Mouse (Mus musculus) kidney, postnatal 0 days (tissue): ENCODE data around the gene Rp9. TPM values are rescaled to one million over a fixed set of nuclear protein-coding genes. Genes with fewer than 3 reads are reported as not detected.
"Not testable (repeated sequence)": the region's sequence is repeated elsewhere in the genome, so short reads cannot be mapped to it uniquely, and the experiment has no call there.

Source experiments
- ATAC-seq: fragments of 200-750 bp; cut with Nextera tagmentation; replicated peaks from 2 replicates; pipeline ENCODE4 v1.8.0; 2017; ENCODE audit warnings: low read depth, moderate number of reproducible peaks, moderate TSS enrichment, moderate library complexity; ENCODE audit not compliant: low FRiP score
- DNase-seq: peaks from one replicate; pipeline ENCODE4 v3.0.0-alpha.2; 2016; ENCODE audit warnings: low spot score
- H3K27ac ChIP-seq: fragments of 300-500 bp; sonication (generic); 2 replicates; pipeline ENCODE4 v1.5.1; 2014; ENCODE audit warnings: mild to moderate bottlenecking
- H3K27me3 ChIP-seq: fragments of 300-500 bp; sonication (generic); 2 replicates; pipeline ENCODE4 v1.6.1; 2014; ENCODE audit warnings: low read length, mixed read lengths; ENCODE audit not compliant: insufficient read depth
- H3K36me3 ChIP-seq: fragments of 300-500 bp; sonication (generic); 2 replicates; pipeline ENCODE4 v1.6.1; 2014; ENCODE audit warnings: low read length, mixed read lengths; ENCODE audit not compliant: insufficient read depth
- H3K4me1 ChIP-seq: fragments of 300-500 bp; sonication (generic); replicated peaks from 2 replicates; pipeline ENCODE4 v1.6.1; 2014; ENCODE audit warnings: antibody characterized with exemption, low read length, mixed read lengths; ENCODE audit not compliant: insufficient read depth
- H3K4me2 ChIP-seq: fragments of 300-500 bp; sonication (generic); 2 replicates; pipeline ENCODE4 v1.6.1; 2014; ENCODE audit warnings: mild to moderate bottlenecking, low read length, moderate library complexity, mixed read lengths
- H3K4me3 ChIP-seq: fragments of 300-500 bp; sonication (generic); replicated peaks from 2 replicates; pipeline ENCODE4 v1.5.1; 2014; ENCODE audit warnings: low read depth, low read length
- H3K9ac ChIP-seq: fragments of 300-500 bp; sonication (generic); 2 replicates; pipeline ENCODE4 v1.6.1; 2014; ENCODE audit warnings: low read depth, low read length
- H3K9me3 ChIP-seq: fragments of 300-500 bp; sonication (generic); replicated peaks from 2 replicates; pipeline ENCODE4 v1.6.1; 2016; ENCODE audit warnings: low read length, inconsistent platforms, mixed read lengths
- CTCF ChIP-seq: IDR thresholded peaks from 2 replicates; pipeline ENCODE4 v1.5.1; 2016; ENCODE audit warnings: antibody characterized with exemption, low read depth, mild to moderate bottlenecking, moderate library complexity
- WGBS: fragments of 180-500 bp; shearing (Covaris S2); extraction: QIAGEN DNeasy Blood & Tissue Kit; methylation state at CpG from one replicate; pipeline ENCODE4 v1.1.7; 2014; 5-methylcytosine and 5-hydroxymethylcytosine counted together
- polyA plus RNA-seq: library from polyadenylated mRNA; unstranded; fragments of >200 nt; fragmentation: Nextera tagmentation; extraction: Ambion mirVana; gene quantifications from 2 replicates; pipeline ENCODE4 v1.2.1, GENCODE M21; 2015

Gene Rp9
- polyA plus RNA-seq, 1 experiment from 2014 or later: 82.6 TPM

DNA sequence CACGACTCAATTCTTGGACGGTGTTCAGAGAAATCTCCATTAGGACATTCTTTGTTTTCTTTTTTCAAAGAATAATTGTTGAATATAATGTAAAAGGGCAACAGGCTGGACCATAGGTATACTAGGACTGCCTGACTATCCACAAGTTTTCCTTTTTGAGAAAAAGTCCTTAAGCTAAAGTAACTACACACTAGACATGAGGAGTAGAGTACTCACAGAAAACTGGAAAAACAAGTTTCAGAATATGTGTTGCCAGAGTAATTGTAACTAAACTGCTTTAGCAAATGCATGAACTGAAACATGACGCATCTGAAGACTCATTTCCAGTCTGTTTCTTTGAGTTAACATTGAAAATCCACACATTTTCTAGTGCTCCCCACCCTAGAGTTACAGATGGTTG lies 64.1 kb downstream of the Rp9 start:
- no peak for DNase-seq
- Histone ChIP-seq H3K27ac (no peak overlapping the region), H3K9me3 (no peaks in the 10 kb centered on the region), H3K27me3 (no peaks in the 10 kb centered on the region), H3K4me1 (no peaks in the 10 kb centered on the region), H3K36me3 (no peaks in the 10 kb centered on the region), H3K4me2 (no peak overlapping the region), H3K4me3 (no peak overlapping the region), H3K9ac (no peak overlapping the region)
- WGBS: 73% methylated on average over 3 of the region's 3 CpGs
- TF ChIP-seq CTCF: no peak
- ATAC-seq: no peak

DNA sequence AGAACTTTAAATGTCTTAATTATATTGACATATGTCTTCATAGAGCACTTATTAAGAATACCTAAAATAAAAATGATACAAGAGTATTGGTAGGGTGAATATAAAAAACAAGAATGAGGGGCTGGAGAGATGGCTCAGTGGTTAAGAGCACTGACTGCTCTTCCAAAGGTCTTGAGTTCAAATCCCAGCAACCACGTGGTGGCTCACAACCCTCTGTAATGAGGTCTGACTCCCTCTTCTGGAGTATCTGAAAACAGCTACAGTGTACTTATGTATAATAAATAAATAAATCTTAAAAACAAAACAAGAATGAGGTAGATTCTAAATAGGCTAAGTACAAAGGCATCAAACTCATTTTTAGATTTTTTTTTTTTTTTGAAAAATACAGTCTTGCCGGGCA lies 66.0 kb downstream of the Rp9 start:
- DNase-seq, H3K36me3 ChIP-seq, H3K9me3 ChIP-seq, H3K4me2 ChIP-seq, ATAC-seq, H3K4me3 ChIP-seq, H3K4me1 ChIP-seq, H3K27ac ChIP-seq, H3K9ac ChIP-seq, H3K27me3 ChIP-seq: not testable (repeated sequence)
- 66% methylated on average over 2 of the region's 2 CpGs for WGBS

DNA sequence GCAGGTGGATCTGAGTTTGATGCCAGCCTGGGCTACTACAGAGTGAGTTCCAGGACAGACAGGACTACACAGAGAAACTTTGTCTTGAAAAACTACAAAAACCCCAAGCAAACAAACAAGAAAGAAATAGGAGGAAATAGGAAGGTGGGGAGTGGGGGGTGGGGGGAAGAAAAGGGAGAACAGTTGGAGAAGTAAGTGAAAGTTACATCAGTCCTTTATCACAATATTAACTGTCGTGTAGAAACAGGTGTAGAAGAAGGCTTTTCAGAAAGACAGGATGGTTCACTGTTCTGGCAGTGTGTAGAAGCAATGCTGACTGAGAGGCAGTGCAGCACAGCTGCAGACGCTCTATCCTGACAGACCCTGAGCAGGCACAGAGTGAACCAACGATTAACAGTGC lies 66.6 kb downstream of the Rp9 start:
- ATAC-seq: no peak
- H3K4me1 ChIP-seq: no peaks in the 10 kb centered on the region
- TF ChIP-seq CTCF: no peak
- 76% methylated on average over 3 of the region's 3 CpGs for WGBS
- no peak overlapping the region for H3K27ac ChIP-seq
- H3K4me2 ChIP-seq: no peak overlapping the region
- no peak for DNase-seq
- no peak overlapping the region for H3K4me3 ChIP-seq
- H3K36me3 ChIP-seq: no peaks in the 10 kb centered on the region
- no peaks in the 10 kb centered on the region for H3K27me3 ChIP-seq
- no peak overlapping the region for H3K9ac ChIP-seq
- H3K9me3 ChIP-seq: no peaks in the 10 kb centered on the region

GRCm38 (mm10) chr9:22402001-22402400 lies 67.5 kb downstream of the Rp9 start:
- no peaks in the 10 kb centered on the region for H3K27me3 ChIP-seq
- H3K4me1 ChIP-seq: no peaks in the 10 kb centered on the region
- no peak for TF ChIP-seq CTCF
- no peaks in the 10 kb centered on the region for H3K36me3 ChIP-seq
- WGBS: 87% methylated on average over 6 of the region's 6 CpGs
- H3K9me3 ChIP-seq: no peaks in the 10 kb centered on the region
- no peak overlapping the region for H3K4me3 ChIP-seq
- DNase-seq: no peak
- H3K4me2 ChIP-seq: no peak overlapping the region
- H3K27ac ChIP-seq: no peak overlapping the region
- H3K9ac ChIP-seq: no peak overlapping the region
- ATAC-seq: no peak

DNA sequence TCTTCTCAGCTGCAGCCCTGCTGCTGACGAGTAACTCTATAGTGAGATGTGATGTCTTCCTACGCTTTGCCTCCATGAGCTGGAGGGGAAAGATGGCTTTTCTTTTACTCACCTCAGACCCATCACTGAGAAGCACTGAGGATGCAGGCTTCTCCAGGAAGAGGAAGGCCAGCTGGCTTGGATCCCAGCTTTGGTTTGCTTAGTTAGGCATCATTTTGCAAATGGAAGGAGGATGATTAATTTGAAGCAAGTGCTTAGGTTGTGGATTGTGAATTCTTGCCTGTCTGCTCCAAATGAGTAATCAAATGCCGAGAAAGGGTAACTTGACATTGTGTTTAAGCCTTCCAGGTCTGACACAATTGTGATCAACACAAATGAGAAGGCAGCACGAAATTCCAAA lies 70.5 kb downstream of the Rp9 start:
- Histone ChIP-seq H3K4me2 (no peak overlapping the region), H3K9me3 (no peaks in the 10 kb centered on the region), H3K4me3 (no peak overlapping the region), H3K27me3 (no peaks in the 10 kb centered on the region), H3K27ac (no peak overlapping the region), H3K36me3 (no peaks in the 10 kb centered on the region), H3K4me1 (no peaks in the 10 kb centered on the region), H3K9ac (no peak overlapping the region)
- DNase-seq (no peak), ATAC-seq (no peak)
- TF ChIP-seq CTCF: no peak
- 62% methylated on average over 4 of the region's 4 CpGs for WGBS

- 88% methylated on average over 2 of the region's 2 CpGs for WGBS
These were observed 74.8 kb downstream of the Rp9 start for GRCm38 (mm10) chr9:22394725-22395124.

GRCm38 (mm10) chr9:22390390-22390789 lies 79.2 kb downstream of the Rp9 start:
- no peak for ATAC-seq
- WGBS: 73% methylated on average over 5 of the region's 5 CpGs
- H3K4me2 ChIP-seq: no peak overlapping the region
- no peaks in the 10 kb centered on the region for H3K9me3 ChIP-seq
- H3K4me1 ChIP-seq: no peaks in the 10 kb centered on the region; the same call in 1 of the 2 replicates
- no peak overlapping the region for H3K9ac ChIP-seq
- no peaks in the 10 kb centered on the region for H3K36me3 ChIP-seq
- TF ChIP-seq CTCF: no peak
- no peaks in the 10 kb centered on the region for H3K27me3 ChIP-seq
- peak; percentile 33 for DNase-seq
- no peak overlapping the region for H3K4me3 ChIP-seq
- no peak overlapping the region for H3K27ac ChIP-seq

More at GRCm38 (mm10) chr9:22394725-22395124, 74.8 kb downstream of the Rp9 start:
- ATAC-seq: no peak
- H3K4me1 ChIP-seq: no peaks in the 10 kb centered on the region
- no peak overlapping the region for H3K4me3 ChIP-seq
- H3K27me3 ChIP-seq: no peaks in the 10 kb centered on the region
- H3K27ac ChIP-seq: no peak overlapping the region
- H3K9ac ChIP-seq: no peak overlapping the region
- H3K4me2 ChIP-seq: no peak overlapping the region
- no peak for DNase-seq
- no peaks in the 10 kb centered on the region for H3K36me3 ChIP-seq
- no peaks in the 10 kb centered on the region for H3K9me3 ChIP-seq
- no peak for TF ChIP-seq CTCF
